Mouse (Mus musculus) brain, adult 2 months (tissue): ENCODE measurements at regions not wholly inside any gene's neighbourhood (a gene's known extent, or its start where the extent isn't known, plus 50 kb on each side); places are given as distances from the start of the nearest gene placed in this dataset.
A peak's percentile ranks its signal among the peaks of the same experiment; 100 is the strongest.

Experiments
- DNase-seq: peaks from one replicate; pipeline ENCODE4 v3.0.0; 2011; ENCODE audit warnings: low read depth, low spot score

DNA sequence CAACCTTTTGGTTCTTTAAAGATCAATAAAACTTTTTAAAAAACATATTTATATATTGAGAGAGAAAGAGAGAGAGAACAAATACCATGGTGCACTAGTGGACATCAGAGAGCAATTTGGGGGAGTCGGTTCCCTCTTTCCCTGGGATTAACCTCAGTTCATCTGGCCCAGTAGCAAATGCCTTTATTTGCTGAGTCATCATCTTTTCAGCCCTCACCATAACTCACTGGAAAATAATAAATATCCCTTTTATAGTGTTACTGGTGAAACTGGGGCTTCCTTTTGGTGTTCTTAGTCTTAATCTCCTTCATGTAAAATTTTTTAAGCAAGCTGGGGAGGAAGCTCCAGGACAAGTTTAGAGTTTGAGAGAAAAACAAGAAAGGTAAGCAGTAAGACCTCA, 105.3 kb upstream of the Arg1 start:
- DNase-seq = no peak

DNA sequence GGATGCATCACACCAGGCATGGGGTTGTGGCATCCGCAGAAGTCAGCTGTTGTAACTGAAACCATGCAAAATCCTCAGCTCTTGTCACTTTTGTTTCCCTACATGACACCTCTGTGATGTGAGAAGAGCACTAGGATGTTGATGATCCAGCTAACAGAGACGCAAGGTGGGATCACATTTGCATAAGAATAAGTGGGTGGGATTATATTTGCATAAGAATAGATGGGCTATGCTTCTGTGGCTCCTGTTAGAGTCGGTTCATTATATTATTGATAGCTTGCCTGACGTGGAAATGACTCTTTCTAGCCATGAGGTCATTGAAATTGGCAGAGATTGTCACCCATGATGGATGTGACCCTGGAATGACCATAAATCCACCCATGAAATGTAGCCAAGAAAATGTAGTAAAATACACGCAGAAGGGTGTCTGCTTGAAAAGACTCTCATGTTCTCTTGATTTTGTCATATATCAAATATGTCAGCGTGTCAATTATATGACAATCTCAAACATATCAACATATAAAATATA, 102.2 kb upstream of the Arg1 start:
- DNase-seq = no peak

GRCm38 (mm10) chr10:25023601-25024157, 96.4 kb upstream of the Arg1 start:
- peak; percentile 93 for DNase-seq

DNA sequence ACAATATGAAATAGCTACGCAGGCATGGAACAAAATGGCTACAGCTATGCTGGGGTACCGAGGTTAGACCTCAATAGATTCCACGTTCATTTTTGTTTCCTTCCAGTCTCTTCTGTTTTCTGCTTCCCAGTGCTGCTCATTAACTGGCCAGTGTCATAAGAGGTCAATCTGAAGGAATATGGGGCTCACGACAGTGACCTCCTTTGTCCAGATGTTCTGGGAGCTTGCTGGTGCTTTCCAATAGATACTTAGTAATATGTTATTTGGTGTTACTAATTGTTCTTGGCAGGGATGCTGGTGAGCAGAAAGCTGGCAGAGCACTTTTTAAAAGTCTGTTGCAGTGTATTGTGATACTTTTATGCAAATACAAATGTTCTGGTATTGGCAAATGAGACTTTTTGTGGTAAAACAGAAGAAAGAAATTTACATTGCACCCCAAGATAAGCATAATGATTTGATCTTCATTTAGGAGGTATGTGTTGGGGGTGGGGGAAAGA, 95.8 kb upstream of the Arg1 start:
- peak; percentile 20 for DNase-seq

DNA sequence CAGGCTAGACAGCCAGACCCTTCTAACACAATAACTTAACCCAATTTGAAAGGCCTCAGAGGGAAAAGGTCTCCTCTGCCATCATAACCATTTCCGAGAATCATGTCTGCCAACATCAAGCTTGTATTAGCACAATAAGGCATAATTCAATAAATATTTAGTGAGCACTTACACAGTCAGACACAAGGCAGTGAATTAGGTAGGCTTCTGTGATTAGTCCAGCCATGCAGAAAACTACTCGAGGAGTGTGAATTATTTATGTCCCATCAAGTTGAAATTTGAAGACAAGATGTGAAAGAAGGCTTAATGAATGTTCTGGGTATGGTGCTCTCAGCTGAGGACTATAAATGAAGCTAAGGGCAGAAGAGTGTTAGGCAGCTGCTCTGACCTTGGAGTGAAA, 91.7 kb upstream of the Arg1 start:
- no peak for DNase-seq

DNA sequence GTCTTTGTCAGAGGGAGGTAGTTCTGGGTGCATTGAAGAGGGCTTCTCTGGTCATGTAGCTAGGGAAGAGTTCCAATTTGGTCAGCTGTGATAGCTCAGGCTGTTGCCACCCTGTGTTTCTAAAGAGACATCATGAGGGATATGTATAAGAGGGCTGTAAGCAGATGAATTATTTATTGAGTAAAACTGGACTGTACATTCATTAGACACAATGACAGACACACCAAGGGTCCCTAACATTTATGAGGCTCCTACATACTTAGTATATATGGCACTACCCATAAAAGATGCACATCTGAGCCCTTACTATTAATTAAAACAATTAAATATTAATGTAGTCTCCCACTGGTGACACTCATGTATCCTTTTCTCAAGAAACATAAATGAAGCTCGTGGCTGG, 90.6 kb upstream of the Arg1 start:
- no peak for DNase-seq

GRCm38 (mm10) chr10:25016110-25016509, 88.8 kb upstream of the Arg1 start:
- peak; percentile 99 for DNase-seq

GRCm38 (mm10) chr10:25012129-25012528, 84.8 kb upstream of the Arg1 start:
- DNase-seq = no peak

DNA sequence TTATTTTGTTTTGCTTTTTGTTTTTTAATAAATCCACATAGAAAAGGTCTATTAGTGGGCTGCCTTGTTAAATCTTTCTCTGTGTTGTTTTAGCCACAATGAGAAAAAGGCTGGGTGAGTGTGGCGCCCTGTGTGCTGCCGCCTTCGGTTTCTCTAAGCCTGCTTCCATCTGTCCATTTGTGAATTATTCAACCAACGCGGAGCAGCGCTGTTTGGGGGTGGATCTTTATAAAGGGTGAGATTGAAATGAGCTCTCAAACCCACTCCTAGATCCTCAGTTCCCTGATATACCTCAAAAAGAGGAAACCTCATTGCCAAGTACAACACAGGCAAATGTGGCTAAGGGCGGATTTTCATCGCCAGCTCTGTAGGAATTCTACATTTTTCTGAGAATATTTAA, 74.0 kb upstream of the Arg1 start:
- DNase-seq = peak; percentile 88

- DNase-seq = peak; percentile 48
Measured at GRCm38 (mm10) chr10:25000231-25001222, 73.2 kb upstream of the Arg1 start.

DNA sequence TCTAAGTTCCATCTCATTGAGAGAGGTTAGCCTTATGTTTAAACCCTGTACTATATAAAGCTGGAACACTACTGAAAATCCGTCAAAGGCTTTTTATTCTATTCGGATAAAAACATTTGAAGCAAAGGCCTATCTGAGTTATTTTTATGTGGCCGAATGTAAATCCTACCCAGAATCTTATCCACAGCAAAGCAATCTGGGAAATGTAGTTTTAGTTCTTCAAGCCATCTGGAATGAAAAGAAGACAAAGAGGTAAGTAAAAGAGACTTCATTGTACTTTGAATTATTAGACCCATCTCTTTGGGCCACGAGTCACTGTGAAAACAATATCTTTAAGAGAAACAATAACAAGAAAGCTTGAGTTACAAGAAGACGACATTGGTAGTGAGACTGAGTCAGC, 72.5 kb upstream of the Arg1 start:
- peak; percentile 41 for DNase-seq

DNA sequence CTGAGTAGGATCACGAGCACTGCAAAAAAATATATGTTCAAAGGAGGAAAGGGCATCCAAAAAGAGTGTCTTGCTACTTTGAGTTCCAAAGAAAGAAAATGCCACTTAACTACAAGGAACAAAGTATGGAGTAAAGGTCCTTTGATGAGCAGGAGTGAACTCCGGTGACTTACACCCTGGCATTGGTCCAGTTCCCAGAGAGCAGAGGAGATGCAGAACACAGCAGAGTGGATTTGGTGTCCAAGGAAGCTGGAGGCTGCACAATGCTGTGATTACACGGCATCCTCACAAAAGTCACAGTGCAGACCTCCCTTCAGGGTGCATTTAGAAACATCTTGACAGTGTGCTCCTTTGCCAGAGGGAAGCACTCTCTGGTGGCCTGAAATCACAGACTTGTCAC, 70.4 kb upstream of the Arg1 start:
- peak; percentile 24 for DNase-seq

DNA sequence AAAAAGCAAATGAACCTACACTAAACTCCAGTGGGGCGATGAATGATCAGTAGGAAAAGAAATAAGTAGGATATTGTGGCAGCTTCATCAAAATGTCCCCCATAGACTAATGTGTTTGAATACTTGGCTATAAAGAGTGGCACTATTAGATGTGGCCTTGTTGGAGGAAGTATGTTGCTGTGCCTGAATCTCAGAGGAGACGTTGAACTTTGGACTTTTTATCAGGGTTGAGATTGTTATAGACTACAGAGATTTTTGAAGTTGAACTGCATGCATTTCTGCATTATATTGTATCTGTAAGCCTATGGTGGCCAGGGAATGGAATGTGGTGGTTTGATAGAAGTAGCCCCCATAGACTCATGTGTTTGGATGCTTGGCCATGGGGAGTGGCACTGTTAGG, 68.5 kb upstream of the Arg1 start:
- DNase-seq = no peak

- peak; percentile 59 for DNase-seq
Measured at GRCm38 (mm10) chr10:24989965-24990653, 62.8 kb upstream of the Arg1 start.

GRCm38 (mm10) chr10:24984801-24985200, 57.5 kb upstream of the Arg1 start:
- peak; percentile 89 for DNase-seq

GRCm38 (mm10) chr10:24981763-24982162, 54.5 kb upstream of the Arg1 start:
- DNase-seq = no peak
